Mouse (Mus musculus): ENCODE measurements around the gene Kif17. TPM values are rescaled to one million over a fixed set of nuclear protein-coding genes. Genes with fewer than 3 reads are reported as not detected.
A peak's percentile ranks its signal among the peaks of the same experiment; 100 is the strongest.

Kif17 gene
- total and polyA plus RNA-seq, 2 experiments from 2014 or later: 0.11 TPM

DNA sequence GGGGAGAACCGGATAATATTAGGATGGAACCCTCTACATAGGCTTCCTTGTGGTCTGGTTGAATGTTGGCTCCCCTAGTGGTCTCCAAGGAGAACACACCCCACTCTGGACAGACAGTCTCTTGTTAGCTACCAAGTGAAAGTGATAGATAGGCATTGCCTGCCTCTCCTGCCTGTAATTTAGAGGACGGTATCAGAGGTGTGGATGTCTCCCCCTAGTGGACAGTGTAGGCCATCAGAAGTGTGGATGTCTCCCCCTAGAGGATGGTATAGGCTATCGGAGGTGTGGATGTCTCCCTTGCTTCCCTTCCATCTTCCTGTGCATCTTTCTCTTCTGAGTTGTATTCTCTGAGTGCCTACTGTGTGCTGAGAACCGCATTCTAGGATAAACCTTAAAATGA, 32.6 kb downstream of the Kif17 start:
- H3K4me3 ChIP-seq (ENCODE audit: low read depth, low read length): no peak overlapping the region
- H3K36me3 ChIP-seq (replicated peaks; ENCODE audit: control insufficient read depth, insufficient read depth, low read length): no peaks in the 10 kb centered on the region
- no peaks in the 10 kb centered on the region for H3K27me3 ChIP-seq (ENCODE audit: control insufficient read depth, insufficient read depth, low read length)
- no peak overlapping the region for H3K4me2 ChIP-seq (ENCODE audit: low read depth, low read length)
- H3K4me1 ChIP-seq (ENCODE audit: control insufficient read depth, insufficient read depth): no peaks in the 10 kb centered on the region
- 26% methylated on average over 4 of the region's 4 CpGs for WGBS
- H3K9me3 ChIP-seq (replicated peaks; ENCODE audit: control insufficient read depth, low read length): no peaks in the 10 kb centered on the region
- peak; percentile 86 for DNase-seq (ENCODE audit: low spot score)
- no peak for TF ChIP-seq EP300 (IDR thresholded peaks at IDR 0.05; ENCODE audit: low read depth)
- TF ChIP-seq CTCF (IDR thresholded peaks at IDR 0.05; ENCODE audit: low read depth): peak; percentile 100
- no peak overlapping the region for H3K9ac ChIP-seq (replicated peaks; ENCODE audit: low read depth, low read length)
- ATAC-seq (ENCODE audit: insufficient read depth, low read depth): peak; percentile 73
- H3K27ac ChIP-seq (ENCODE audit: low read depth): no peak overlapping the region

DNA sequence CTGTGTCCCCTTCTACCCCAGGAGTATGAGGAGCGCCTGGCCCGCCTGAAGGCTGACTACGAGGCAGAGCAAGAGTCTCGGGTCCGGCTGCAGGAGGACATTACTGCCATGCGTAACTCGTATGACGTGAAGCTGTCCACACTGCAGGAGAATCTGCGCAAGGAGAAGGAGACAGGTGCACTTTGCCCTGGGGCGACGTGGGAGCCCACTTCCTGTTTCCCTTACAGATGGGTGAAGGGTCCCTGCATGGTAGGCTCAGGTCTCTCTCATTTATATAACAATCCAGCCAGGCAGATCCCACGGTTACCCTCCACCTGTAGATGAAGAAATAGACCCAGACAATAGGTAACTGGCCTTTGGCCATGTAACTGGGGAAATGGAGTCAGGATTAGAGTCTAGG, 36.2 kb downstream of the Kif17 start:
- H3K4me2 ChIP-seq (ENCODE audit: low read depth, low read length): no peak overlapping the region
- TF ChIP-seq CTCF (IDR thresholded peaks at IDR 0.05; ENCODE audit: low read depth): no peak
- ATAC-seq (ENCODE audit: insufficient read depth, low read depth): no peak
- H3K9ac ChIP-seq (replicated peaks; ENCODE audit: low read depth, low read length): no peak overlapping the region
- WGBS: 77% methylated on average over 12 of the region's 12 CpGs
- H3K27me3 ChIP-seq (ENCODE audit: control insufficient read depth, insufficient read depth, low read length): no peaks in the 10 kb centered on the region
- no peaks in the 10 kb centered on the region for H3K36me3 ChIP-seq (replicated peaks; ENCODE audit: control insufficient read depth, insufficient read depth, low read length)
- no peak for DNase-seq (ENCODE audit: low spot score)
- no peaks in the 10 kb centered on the region for H3K9me3 ChIP-seq (replicated peaks; ENCODE audit: control insufficient read depth, low read length)
- H3K4me3 ChIP-seq (ENCODE audit: low read depth, low read length): no peak overlapping the region
- no peak overlapping the region for H3K27ac ChIP-seq (ENCODE audit: low read depth)
- no peaks in the 10 kb centered on the region for H3K4me1 ChIP-seq (ENCODE audit: control insufficient read depth, insufficient read depth)

DNA sequence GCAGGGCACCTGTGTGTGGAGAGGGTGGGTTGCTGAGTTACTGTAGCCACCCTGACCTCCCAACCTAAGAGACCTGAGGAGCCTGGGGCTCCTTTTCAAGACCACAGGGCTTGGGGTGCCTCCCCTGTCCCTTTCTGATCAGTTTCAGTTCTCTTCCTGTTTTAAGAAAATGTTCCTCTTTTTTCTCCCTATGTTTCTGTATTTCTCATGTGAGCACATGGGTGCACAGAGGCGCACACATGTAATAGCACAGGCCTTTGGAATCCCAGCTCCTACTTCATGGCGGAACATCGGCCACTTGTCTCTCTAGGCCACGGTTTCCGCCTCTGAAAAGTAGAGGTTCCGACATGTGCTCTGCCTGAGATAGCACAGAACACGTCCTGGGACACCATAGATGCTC, 38.5 kb downstream of the Kif17 start:
- ATAC-seq (ENCODE audit: insufficient read depth, low read depth) (no peak), DNase-seq (ENCODE audit: low spot score) (no peak)
- Histone ChIP-seq H3K9ac (replicated peaks; ENCODE audit: low read depth, low read length) (no peak overlapping the region), H3K4me2 (ENCODE audit: low read depth, low read length) (no peak overlapping the region), H3K36me3 (replicated peaks; ENCODE audit: control insufficient read depth, insufficient read depth, low read length) (no peaks in the 10 kb centered on the region), H3K4me1 (ENCODE audit: control insufficient read depth, insufficient read depth) (no peaks in the 10 kb centered on the region), H3K4me3 (ENCODE audit: low read depth, low read length) (no peak overlapping the region), H3K9me3 (replicated peaks; ENCODE audit: control insufficient read depth, low read length) (no peaks in the 10 kb centered on the region), H3K27me3 (ENCODE audit: control insufficient read depth, insufficient read depth, low read length) (no peaks in the 10 kb centered on the region), H3K27ac (ENCODE audit: low read depth) (no peak overlapping the region)
- WGBS: 77% methylated on average over 7 of the region's 7 CpGs
- TF ChIP-seq CTCF (IDR thresholded peaks at IDR 0.05; ENCODE audit: low read depth) (no peak), EP300 (IDR thresholded peaks at IDR 0.05; ENCODE audit: low read depth) (no peak)

DNA sequence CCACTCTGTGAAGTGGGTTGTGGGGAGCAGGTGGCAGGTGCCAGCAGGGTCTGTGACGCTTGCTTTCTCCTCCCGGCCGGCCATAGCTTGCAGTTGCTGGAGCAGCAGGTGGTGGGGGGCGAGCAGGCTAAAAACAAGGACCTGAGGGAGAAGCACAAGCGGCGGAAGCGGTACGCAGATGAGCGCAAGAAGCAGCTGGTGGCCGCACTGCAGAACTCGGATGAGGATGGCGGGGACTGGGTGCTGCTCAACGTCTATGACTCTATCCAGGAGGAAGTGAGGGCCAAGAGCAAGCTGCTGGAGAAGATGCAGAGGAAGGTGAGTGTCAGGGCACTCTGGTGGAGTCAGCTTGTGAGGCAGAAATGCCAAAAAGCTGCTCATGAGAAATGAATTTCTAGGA, 41.8 kb downstream of the Kif17 start:
- Histone ChIP-seq H3K9ac (replicated peaks; ENCODE audit: low read depth, low read length) (no peak overlapping the region), H3K9me3 (replicated peaks; ENCODE audit: control insufficient read depth, low read length) (no peaks in the 10 kb centered on the region), H3K27me3 (ENCODE audit: control insufficient read depth, insufficient read depth, low read length) (no peaks in the 10 kb centered on the region), H3K4me1 (ENCODE audit: control insufficient read depth, insufficient read depth) (no peaks in the 10 kb centered on the region), H3K36me3 (replicated peaks; ENCODE audit: control insufficient read depth, insufficient read depth, low read length) (no peaks in the 10 kb centered on the region), H3K4me2 (ENCODE audit: low read depth, low read length) (no peak overlapping the region), H3K4me3 (ENCODE audit: low read depth, low read length) (no peak overlapping the region), H3K27ac (ENCODE audit: low read depth) (no peak overlapping the region)
- TF ChIP-seq CTCF (IDR thresholded peaks at IDR 0.05; ENCODE audit: low read depth): no peak
- TF ChIP-seq EP300 (IDR thresholded peaks at IDR 0.05; ENCODE audit: low read depth): no peak
- ATAC-seq (ENCODE audit: insufficient read depth, low read depth) (no peak), DNase-seq (ENCODE audit: low spot score) (no peak)
- WGBS: 78% methylated on average over 13 of the region's 13 CpGs

DNA sequence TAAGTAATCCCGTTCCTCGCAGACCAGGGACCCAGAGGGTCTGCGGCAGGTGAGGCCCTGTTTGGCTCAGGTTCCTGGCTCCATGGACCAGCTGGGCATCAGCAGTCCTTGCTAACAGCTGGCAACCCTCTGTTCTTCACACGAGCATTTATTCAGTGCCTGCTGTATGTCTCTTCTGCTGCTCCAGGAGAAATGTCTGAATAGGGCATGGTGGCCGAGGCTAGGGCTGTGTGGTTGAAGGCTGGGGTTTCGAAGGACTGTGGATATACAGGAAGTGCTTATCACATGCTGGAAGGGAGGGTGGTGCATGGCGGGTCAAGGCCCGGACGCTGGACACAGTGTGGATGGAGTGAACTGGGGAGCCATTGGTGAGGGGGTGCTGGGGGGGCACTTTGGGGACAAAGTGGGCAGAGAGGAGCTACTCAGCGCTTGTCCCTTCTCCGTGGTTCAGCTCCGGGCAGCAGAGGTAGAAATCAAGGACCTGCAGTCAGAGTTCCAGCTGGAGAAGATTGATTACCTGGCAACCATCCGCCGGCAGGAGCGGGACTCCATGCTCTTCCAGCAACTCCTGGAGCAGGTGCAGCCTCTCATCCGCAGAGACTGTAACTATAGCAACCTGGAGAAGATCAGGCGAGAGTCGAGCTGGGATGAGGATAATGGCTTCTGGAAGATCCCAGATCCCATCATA, 43.2 kb downstream of the Kif17 start:
- no peak overlapping the region for H3K4me3 ChIP-seq (ENCODE audit: low read depth, low read length)
- no peak for DNase-seq (ENCODE audit: low spot score)
- TF ChIP-seq EP300 (IDR thresholded peaks at IDR 0.05; ENCODE audit: low read depth): no peak
- TF ChIP-seq CTCF (IDR thresholded peaks at IDR 0.05; ENCODE audit: low read depth): no peak
- H3K9me3 ChIP-seq (replicated peaks; ENCODE audit: control insufficient read depth, low read length): no peaks in the 10 kb centered on the region
- no peak overlapping the region for H3K9ac ChIP-seq (replicated peaks; ENCODE audit: low read depth, low read length)
- no peaks in the 10 kb centered on the region for H3K36me3 ChIP-seq (replicated peaks; ENCODE audit: control insufficient read depth, insufficient read depth, low read length)
- H3K27me3 ChIP-seq (ENCODE audit: control insufficient read depth, insufficient read depth, low read length): no peaks in the 10 kb centered on the region
- no peak for ATAC-seq (ENCODE audit: insufficient read depth, low read depth)
- no peak overlapping the region for H3K27ac ChIP-seq (ENCODE audit: low read depth)
- H3K4me2 ChIP-seq (ENCODE audit: low read depth, low read length): no peak overlapping the region
- H3K4me1 ChIP-seq (ENCODE audit: control insufficient read depth, insufficient read depth): no peaks in the 10 kb centered on the region
- WGBS: 74% methylated on average over 18 of the region's 18 CpGs

- Histone ChIP-seq H3K27me3 (ENCODE audit: control insufficient read depth, insufficient read depth, low read length) (no peaks in the 10 kb centered on the region), H3K4me1 (ENCODE audit: control insufficient read depth, insufficient read depth) (no peaks in the 10 kb centered on the region), H3K4me2 (ENCODE audit: low read depth, low read length) (no peak overlapping the region), H3K9me3 (replicated peaks; ENCODE audit: control insufficient read depth, low read length) (no peaks in the 10 kb centered on the region), H3K27ac (ENCODE audit: low read depth) (no peak overlapping the region), H3K36me3 (replicated peaks; ENCODE audit: control insufficient read depth, insufficient read depth, low read length) (no peaks in the 10 kb centered on the region), H3K4me3 (ENCODE audit: low read depth, low read length) (no peak overlapping the region), H3K9ac (replicated peaks; ENCODE audit: low read depth, low read length) (no peak overlapping the region)
- DNase-seq (ENCODE audit: low spot score) (no peak), ATAC-seq (ENCODE audit: insufficient read depth, low read depth) (no peak)
- WGBS: 67% methylated on average over 11 of the region's 14 CpGs
- TF ChIP-seq CTCF (IDR thresholded peaks at IDR 0.05; ENCODE audit: low read depth) (no peak), EP300 (IDR thresholded peaks at IDR 0.05; ENCODE audit: low read depth) (no peak)
Observed at GRCm38 (mm10) chr4:138293949-138294550, 43.8 kb downstream of the Kif17 start.
